Mouse (Mus musculus) adrenal gland, postnatal 14 days (tissue): ENCODE measurements around the gene Ttll1. TPM values are rescaled to one million over a fixed set of nuclear protein-coding genes. Genes with fewer than 3 reads are reported as not detected.
"Not testable (repeated sequence)": the region's sequence is repeated elsewhere in the genome, so short reads cannot be mapped to it uniquely, and the experiment has no call there.

Experiments
- DNase-seq: peaks from one replicate; pipeline ENCODE4 v3.0.0; 2021; ENCODE audit warnings: mixed read lengths
- total RNA-seq: library from RNA; stranded (reverse); gene quantifications from 2 replicates; pipeline ENCODE4 v1.2.3, GENCODE M21; 2021

Gene Ttll1
- total RNA-seq, 1 experiment from 2014 or later: 6.6 TPM

- DNase-seq: no peak
Observed at GRCm38 (mm10) chr15:83523638-83524332, 13.1 kb upstream of the Ttll1 start.

- DNase-seq: peak; percentile 64
Observed at GRCm38 (mm10) chr15:83523196-83523595, 12.5 kb upstream of the Ttll1 start.

- DNase-seq: no peak
Observed at GRCm38 (mm10) chr15:83520861-83521382, 10.2 kb upstream of the Ttll1 start.

- DNase-seq: peak; percentile 81
Observed at GRCm38 (mm10) chr15:83518215-83519048, 7.7 kb upstream of the Ttll1 start.

- no peak for DNase-seq
Observed at GRCm38 (mm10) chr15:83515018-83515417, 4.3 kb upstream of the Ttll1 start.

GRCm38 (mm10) chr15:83512489-83513281 is 2.0 kb upstream of the Ttll1 start:
- no peak for DNase-seq

- DNase-seq: no peak
Observed at GRCm38 (mm10) chr15:83509950-83510804, 516 bp downstream of the Ttll1 start.

- not testable (repeated sequence) for DNase-seq
Observed at GRCm38 (mm10) chr15:83501483-83501882, 9.2 kb downstream of the Ttll1 start.

- peak; percentile 44 for DNase-seq
Observed at GRCm38 (mm10) chr15:83500352-83500751, 10.3 kb downstream of the Ttll1 start.

GRCm38 (mm10) chr15:83499211-83499755 is 11.4 kb downstream of the Ttll1 start:
- DNase-seq: no peak

- DNase-seq: no peak
Observed at GRCm38 (mm10) chr15:83497299-83497698, 13.4 kb downstream of the Ttll1 start.

- DNase-seq: peak; percentile 26
Observed at GRCm38 (mm10) chr15:83495787-83496367, 14.8 kb downstream of the Ttll1 start.

- no peak for DNase-seq
Observed at GRCm38 (mm10) chr15:83495195-83495594, 15.5 kb downstream of the Ttll1 start.

GRCm38 (mm10) chr15:83494572-83494920 is 16.1 kb downstream of the Ttll1 start:
- DNase-seq: no peak

- DNase-seq: no peak
Observed at GRCm38 (mm10) chr15:83493856-83494571, 16.7 kb downstream of the Ttll1 start.

- no peak for DNase-seq
Observed at GRCm38 (mm10) chr15:83491891-83492290, 18.8 kb downstream of the Ttll1 start.

GRCm38 (mm10) chr15:83489471-83489870 is 21.2 kb downstream of the Ttll1 start:
- no peak for DNase-seq

GRCm38 (mm10) chr15:83487477-83488115 is 23.1 kb downstream of the Ttll1 start:
- no peak for DNase-seq

- no peak for DNase-seq
Observed at GRCm38 (mm10) chr15:83484311-83484710, 26.4 kb downstream of the Ttll1 start.

- peak; percentile 57 for DNase-seq
Observed at GRCm38 (mm10) chr15:83483482-83483881, 27.2 kb downstream of the Ttll1 start.
